Mouse (Mus musculus) liver, adult 2 months (tissue): ENCODE results near the gene C1qtnf6. TPM values are rescaled to one million over a fixed set of nuclear protein-coding genes. Genes with fewer than 3 reads are reported as not detected.

Experiments
- DNase-seq: peaks from one replicate; pipeline ENCODE4 v3.0.0-alpha.2; 2011; ENCODE audit warnings: low read depth, low spot score; ENCODE audit errors: extremely low read depth
- H3K27ac ChIP-seq: fragments of 200-500 bp; replicated peaks from 2 replicates; pipeline ENCODE4 v1.5.1; 2012; ENCODE audit warnings: low read depth, mild to moderate bottlenecking, control low read depth, inconsistent platforms, low read length; ENCODE audit not compliant: insufficient read depth
- H3K27me3 ChIP-seq: fragments of 200-500 bp; 2 replicates; pipeline ENCODE4 v1.6.1; 2012; ENCODE audit warnings: mild to moderate bottlenecking, moderate library complexity, low read length, inconsistent platforms; ENCODE audit not compliant: control insufficient read depth, insufficient read depth
- H3K36me3 ChIP-seq: fragments of 200-500 bp; 2 replicates; pipeline ENCODE4 v1.6.1; 2012; ENCODE audit warnings: low read length, inconsistent platforms; ENCODE audit not compliant: control insufficient read depth, insufficient read depth
- H3K4me1 ChIP-seq: fragments of 200-500 bp; 2 replicates; pipeline ENCODE4 v1.6.1; 2011; ENCODE audit warnings: low read length; ENCODE audit not compliant: control insufficient read depth, insufficient read depth
- H3K4me3 ChIP-seq: fragments of 200-500 bp; 2 replicates; pipeline ENCODE4 v1.5.1; 2011; ENCODE audit warnings: low read depth, mild to moderate bottlenecking, control low read depth, low read length, moderate library complexity; ENCODE audit not compliant: insufficient read depth
- H3K79me2 ChIP-seq: fragments of 200-500 bp; 2 replicates; pipeline ENCODE4 v1.6.1; 2012; ENCODE audit warnings: inconsistent platforms, mild to moderate bottlenecking, low read length, moderate library complexity; ENCODE audit not compliant: control insufficient read depth, insufficient read depth
- H3K9ac ChIP-seq: fragments of 200-500 bp; 2 replicates; pipeline ENCODE4 v1.6.1; 2012; ENCODE audit warnings: low read depth, mild to moderate bottlenecking, control low read depth, inconsistent platforms, low read length
- CTCF ChIP-seq: fragments of 200-500 bp; IDR thresholded peaks from 2 replicates; pipeline ENCODE4 v1.5.1; 2011; ENCODE audit warnings: low read depth, low read length, control low read depth
- POLR2A ChIP-seq: fragments of 200-500 bp; IDR thresholded peaks from 2 replicates; pipeline ENCODE4 v1.6.1; 2011; ENCODE audit warnings: low read length, control low read depth; ENCODE audit not compliant: insufficient read depth; ENCODE audit errors: extremely low read depth
- WGBS: fragments of 180-500 bp; shearing (Covaris S2); methylation state at CpG from one replicate; pipeline ENCODE4 v1.1.7; 2018; 5-methylcytosine and 5-hydroxymethylcytosine counted together
- polyA plus RNA-seq: library from polyadenylated mRNA; depleted of rRNA; stranded (reverse); fragments of >200 nt; gene quantifications from 2 replicates; pipeline ENCODE4 v1.2.3, GENCODE M21; 2012
- total RNA-seq: library from RNA; depleted of rRNA; stranded (reverse); fragments of >200 nt; gene quantifications from 2 replicates; pipeline ENCODE4 v1.2.3, GENCODE M21; 2014

Gene C1qtnf6
- total and polyA plus RNA-seq, 2 experiments: 0.28 to 2.5 TPM

GRCm38 (mm10) chr15:78514393-78515146 is 16.6 kb downstream of the C1qtnf6 start:
- TF ChIP-seq POLR2A: no peak
- TF ChIP-seq CTCF: peak; percentile 78
- DNase-seq: peak; percentile 65
- no peaks in the 10 kb centered on the region for H3K79me2 ChIP-seq
- no peak overlapping the region for H3K4me3 ChIP-seq
- WGBS: 18% methylated on average over 7 of the region's 7 CpGs
- no peaks in the 10 kb centered on the region for H3K27me3 ChIP-seq
- H3K4me1 ChIP-seq: peaks cover 6% of the 10 kb centered on the region
- H3K36me3 ChIP-seq: no peaks in the 10 kb centered on the region
- H3K9ac ChIP-seq: no peak overlapping the region
- no peak overlapping the region for H3K27ac ChIP-seq

GRCm38 (mm10) chr15:78513019-78513418 is 18.2 kb downstream of the C1qtnf6 start:
- no peaks in the 10 kb centered on the region for H3K27me3 ChIP-seq
- H3K4me1 ChIP-seq: peaks cover 6% of the 10 kb centered on the region
- no peaks in the 10 kb centered on the region for H3K36me3 ChIP-seq
- TF ChIP-seq POLR2A (no peak), CTCF (0 out of 2 replicates have a peak, but pooled peaks have one; percentile 0)
- no peaks in the 10 kb centered on the region for H3K79me2 ChIP-seq
- peak; percentile 79 for DNase-seq
- H3K27ac ChIP-seq: peak overlapping the region; percentile 33; the same call in 1 of the 2 replicates
- no peak overlapping the region for H3K4me3 ChIP-seq
- H3K9ac ChIP-seq: peak overlapping the region; percentile 43; the same call in 1 of the 2 replicates
- whole genome bisulfite sequencing: 34% methylated on average over 14 of the region's 14 CpGs

- no peak for DNase-seq
- H3K27me3 ChIP-seq: no peaks in the 10 kb centered on the region
- no peak overlapping the region for H3K9ac ChIP-seq
- H3K27ac ChIP-seq: no peak overlapping the region
- WGBS: 57% methylated on average over 7 of the region's 7 CpGs
- peaks cover 6% of the 10 kb centered on the region for H3K4me1 ChIP-seq
- no peak for TF ChIP-seq CTCF
- TF ChIP-seq POLR2A: no peak
- H3K36me3 ChIP-seq: no peaks in the 10 kb centered on the region
- no peak overlapping the region for H3K4me3 ChIP-seq
- H3K79me2 ChIP-seq: no peaks in the 10 kb centered on the region
Observed at GRCm38 (mm10) chr15:78511951-78512350, 19.3 kb downstream of the C1qtnf6 start.

- no peak overlapping the region for H3K9ac ChIP-seq
- no peak for TF ChIP-seq POLR2A
- TF ChIP-seq CTCF: no peak
- H3K27me3 ChIP-seq: no peaks in the 10 kb centered on the region
- H3K4me3 ChIP-seq: no peak overlapping the region
- H3K36me3 ChIP-seq: no peaks in the 10 kb centered on the region
- DNase-seq: no peak
- H3K79me2 ChIP-seq: no peaks in the 10 kb centered on the region
- WGBS: 96% methylated on average over 6 of the region's 6 CpGs
- H3K4me1 ChIP-seq: peaks cover 6% of the 10 kb centered on the region
- no peak overlapping the region for H3K27ac ChIP-seq
Observed at GRCm38 (mm10) chr15:78510736-78511135, 20.5 kb downstream of the C1qtnf6 start.

GRCm38 (mm10) chr15:78510121-78510576 is 21.1 kb downstream of the C1qtnf6 start:
- no peaks in the 10 kb centered on the region for H3K27me3 ChIP-seq
- no peak for DNase-seq
- no peak for TF ChIP-seq POLR2A
- no peak for TF ChIP-seq CTCF
- no peaks in the 10 kb centered on the region for H3K79me2 ChIP-seq
- H3K27ac ChIP-seq: no peak overlapping the region
- H3K4me1 ChIP-seq: peaks cover 6% of the 10 kb centered on the region
- WGBS: 87% methylated on average over 8 of the region's 8 CpGs
- no peaks in the 10 kb centered on the region for H3K36me3 ChIP-seq
- H3K9ac ChIP-seq: no peak overlapping the region
- no peak overlapping the region for H3K4me3 ChIP-seq
